Mouse (Mus musculus): ENCODE data around the gene Nrde2. TPM values are rescaled to one million over a fixed set of nuclear protein-coding genes. Genes with fewer than 3 reads are reported as not detected.
"Not testable (repeated sequence)": the region's sequence is repeated elsewhere in the genome, so short reads cannot be mapped to it uniquely, and the experiment has no call there.

Gene Nrde2
- total and polyA plus RNA-seq, 2 experiments: 4.5 to 8.1 TPM

- DNase-seq (ENCODE audit: extremely low read depth, low read depth, low spot score): no peak
- Histone ChIP-seq H3K27ac (replicated peaks; ENCODE audit: insufficient read depth, low read depth, low read length) (no peak overlapping the region), H3K27me3 (ENCODE audit: control insufficient read depth, insufficient read depth, low read length) (no peaks in the 10 kb centered on the region), H3K4me3 (ENCODE audit: insufficient read depth, low read depth, low read length) (no peak overlapping the region), H3K4me1 (ENCODE audit: control insufficient read depth, insufficient read depth, low read length) (no peaks in the 10 kb centered on the region), H3K36me3 (ENCODE audit: control insufficient read depth, insufficient read depth, low read length) (no peaks in the 10 kb centered on the region), H3K9ac (ENCODE audit: low read depth, low read length) (no peak overlapping the region), H3K79me2 (ENCODE audit: control insufficient read depth, insufficient read depth, low read length) (no peaks in the 10 kb centered on the region)
- 96% methylated on average over 1 of the region's 1 CpGs for WGBS
- TF ChIP-seq CTCF (IDR thresholded peaks at IDR 0.05; ENCODE audit: low read depth, low read length): no peak
- TF ChIP-seq POLR2A (IDR thresholded peaks at IDR 0.05; ENCODE audit: extremely low read depth, insufficient read depth, low read length): no peak
These were observed 34.7 kb upstream of the Nrde2 start for GRCm38 (mm10) chr12:100194181-100194580.

GRCm38 (mm10) chr12:100190802-100191201, 31.3 kb upstream of the Nrde2 start:
- peaks cover 7% of the 10 kb centered on the region for H3K4me1 ChIP-seq (ENCODE audit: control insufficient read depth, insufficient read depth, low read length)
- H3K79me2 ChIP-seq (ENCODE audit: control insufficient read depth, insufficient read depth, low read length): no peaks in the 10 kb centered on the region
- no peak overlapping the region for H3K27ac ChIP-seq (replicated peaks; ENCODE audit: insufficient read depth, low read depth, low read length)
- DNase-seq (ENCODE audit: extremely low read depth, low read depth, low spot score): no peak
- H3K9ac ChIP-seq (ENCODE audit: low read depth, low read length): no peak overlapping the region
- no peaks in the 10 kb centered on the region for H3K27me3 ChIP-seq (ENCODE audit: control insufficient read depth, insufficient read depth, low read length)
- no peak overlapping the region for H3K4me3 ChIP-seq (ENCODE audit: insufficient read depth, low read depth, low read length)
- no peak for TF ChIP-seq CTCF (IDR thresholded peaks at IDR 0.05; ENCODE audit: low read depth, low read length)
- TF ChIP-seq POLR2A (IDR thresholded peaks at IDR 0.05; ENCODE audit: extremely low read depth, insufficient read depth, low read length): no peak
- 93% methylated on average over 6 of the region's 6 CpGs for WGBS
- H3K36me3 ChIP-seq (ENCODE audit: control insufficient read depth, insufficient read depth, low read length): no peaks in the 10 kb centered on the region

GRCm38 (mm10) chr12:100187756-100188430, 28.4 kb upstream of the Nrde2 start:
- Histone ChIP-seq H3K27me3 (ENCODE audit: control insufficient read depth, insufficient read depth, low read length) (no peaks in the 10 kb centered on the region), H3K27ac (replicated peaks; ENCODE audit: insufficient read depth, low read depth, low read length) (peak overlapping the region; percentile 69), H3K4me1 (ENCODE audit: control insufficient read depth, insufficient read depth, low read length) (peaks cover 7% of the 10 kb centered on the region), H3K9ac (ENCODE audit: low read depth, low read length) (peak overlapping the region; percentile 73), H3K4me3 (ENCODE audit: insufficient read depth, low read depth, low read length) (peak overlapping the region; percentile 62), H3K79me2 (ENCODE audit: control insufficient read depth, insufficient read depth, low read length) (no peaks in the 10 kb centered on the region), H3K36me3 (ENCODE audit: control insufficient read depth, insufficient read depth, low read length) (no peaks in the 10 kb centered on the region)
- DNase-seq (ENCODE audit: extremely low read depth, low read depth, low spot score): peak; percentile 51
- WGBS: 2% methylated on average over 29 of the region's 29 CpGs
- no peak for TF ChIP-seq POLR2A (IDR thresholded peaks at IDR 0.05; ENCODE audit: extremely low read depth, insufficient read depth, low read length)

- Histone ChIP-seq H3K27ac (replicated peaks; ENCODE audit: insufficient read depth, low read depth, low read length) (peak overlapping the region; percentile 85), H3K9ac (ENCODE audit: low read depth, low read length) (peak overlapping the region; percentile 74), H3K4me3 (ENCODE audit: insufficient read depth, low read depth, low read length) (peak overlapping the region; percentile 62), H3K79me2 (ENCODE audit: control insufficient read depth, insufficient read depth, low read length) (no peaks in the 10 kb centered on the region), H3K27me3 (ENCODE audit: control insufficient read depth, insufficient read depth, low read length) (no peaks in the 10 kb centered on the region), H3K36me3 (ENCODE audit: control insufficient read depth, insufficient read depth, low read length) (no peaks in the 10 kb centered on the region), H3K4me1 (ENCODE audit: control insufficient read depth, insufficient read depth, low read length) (peaks cover 7% of the 10 kb centered on the region)
- WGBS: under 1% methylated on average over 52 of the region's 52 CpGs
- peak; percentile 46; the same call in 1 of the 2 replicates for TF ChIP-seq POLR2A (IDR thresholded peaks at IDR 0.05; ENCODE audit: extremely low read depth, insufficient read depth, low read length)
- TF ChIP-seq CTCF (IDR thresholded peaks at IDR 0.05; ENCODE audit: low read depth, low read length): no peak
- DNase-seq (ENCODE audit: extremely low read depth, low read depth, low spot score): peak; percentile 98
These were observed 27.7 kb upstream of the Nrde2 start for GRCm38 (mm10) chr12:100187013-100187755.

GRCm38 (mm10) chr12:100186376-100186775, 26.9 kb upstream of the Nrde2 start:
- 3% methylated on average over 6 of the region's 6 CpGs for WGBS
- Histone ChIP-seq H3K27ac (replicated peaks; ENCODE audit: insufficient read depth, low read depth, low read length) (no peak overlapping the region; the same call in 1 of the 2 replicates), H3K79me2 (ENCODE audit: control insufficient read depth, insufficient read depth, low read length) (no peaks in the 10 kb centered on the region), H3K27me3 (ENCODE audit: control insufficient read depth, insufficient read depth, low read length) (no peaks in the 10 kb centered on the region), H3K36me3 (ENCODE audit: control insufficient read depth, insufficient read depth, low read length) (no peaks in the 10 kb centered on the region), H3K9ac (ENCODE audit: low read depth, low read length) (peak overlapping the region; percentile 49; the same call in 1 of the 2 replicates), H3K4me1 (ENCODE audit: control insufficient read depth, insufficient read depth, low read length) (peaks cover 7% of the 10 kb centered on the region), H3K4me3 (ENCODE audit: insufficient read depth, low read depth, low read length) (peak overlapping the region; percentile 59)
- peak; percentile 41 for DNase-seq (ENCODE audit: extremely low read depth, low read depth, low spot score)
- TF ChIP-seq CTCF (IDR thresholded peaks at IDR 0.05; ENCODE audit: low read depth, low read length) (no peak), POLR2A (IDR thresholded peaks at IDR 0.05; ENCODE audit: extremely low read depth, insufficient read depth, low read length) (no peak)

GRCm38 (mm10) chr12:100185897-100186296, 26.4 kb upstream of the Nrde2 start:
- Histone ChIP-seq H3K9ac (ENCODE audit: low read depth, low read length) (no peak overlapping the region), H3K27me3 (ENCODE audit: control insufficient read depth, insufficient read depth, low read length) (no peaks in the 10 kb centered on the region), H3K27ac (replicated peaks; ENCODE audit: insufficient read depth, low read depth, low read length) (no peak overlapping the region), H3K79me2 (ENCODE audit: control insufficient read depth, insufficient read depth, low read length) (no peaks in the 10 kb centered on the region), H3K4me1 (ENCODE audit: control insufficient read depth, insufficient read depth, low read length) (peaks cover 7% of the 10 kb centered on the region), H3K4me3 (ENCODE audit: insufficient read depth, low read depth, low read length) (no peak overlapping the region), H3K36me3 (ENCODE audit: control insufficient read depth, insufficient read depth, low read length) (no peaks in the 10 kb centered on the region)
- peak; percentile 22 for DNase-seq (ENCODE audit: extremely low read depth, low read depth, low spot score)
- no peak for TF ChIP-seq POLR2A (IDR thresholded peaks at IDR 0.05; ENCODE audit: extremely low read depth, insufficient read depth, low read length)
- no peak for TF ChIP-seq CTCF (IDR thresholded peaks at IDR 0.05; ENCODE audit: low read depth, low read length)
- WGBS: 81% methylated on average over 7 of the region's 7 CpGs

- not testable (repeated sequence) for H3K4me1 ChIP-seq (ENCODE audit: control insufficient read depth, insufficient read depth, low read length); H3K27ac ChIP-seq (replicated peaks; ENCODE audit: insufficient read depth, low read depth, low read length); DNase-seq (ENCODE audit: extremely low read depth, low read depth, low spot score); H3K4me3 ChIP-seq (ENCODE audit: insufficient read depth, low read depth, low read length); H3K79me2 ChIP-seq (ENCODE audit: control insufficient read depth, insufficient read depth, low read length); H3K9ac ChIP-seq (ENCODE audit: low read depth, low read length); H3K36me3 ChIP-seq (ENCODE audit: control insufficient read depth, insufficient read depth, low read length); H3K27me3 ChIP-seq (ENCODE audit: control insufficient read depth, insufficient read depth, low read length)
- 94% methylated on average over 2 of the region's 2 CpGs for WGBS
These were observed 25.5 kb upstream of the Nrde2 start for GRCm38 (mm10) chr12:100184976-100185375.
